14 mouse cellular contexts compared by ENCODE assay signal in the genomic region with DNA sequence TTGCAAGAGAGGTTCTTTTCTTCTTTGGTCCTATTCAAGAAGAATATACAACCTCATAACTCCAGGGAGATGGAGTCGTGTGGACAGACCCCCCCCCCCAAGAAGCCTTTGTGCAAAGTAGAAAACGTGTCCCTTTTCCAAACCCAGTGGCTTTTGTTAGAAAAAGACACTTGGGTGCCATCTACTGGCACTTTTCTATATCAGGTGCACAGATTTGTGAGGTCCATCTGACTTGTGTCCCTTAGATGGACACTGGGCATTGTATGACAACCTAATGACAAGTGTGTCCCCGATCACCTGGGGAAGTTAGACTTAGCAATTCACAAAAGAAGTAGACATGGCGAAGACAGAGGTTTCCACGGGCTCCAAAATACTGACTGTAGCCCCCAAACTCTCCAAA.
DNase-seq lines count a peak whose midpoint lies in the region; ATAC-seq and TF ChIP-seq lines count a peak whose summit lies in the region.
"Had no signal": no experiment of that assay in that cellular context is flagged by ENCODE, and none has a peak within 500 bp of the region (broad histone marks: within the 10 kb centered on the region; RNA-seq: fewer than 3 reads in every experiment).

No protein-coding gene starts in this region.

- intact Hi-C loops in heart, adult 2 months (cut with DNase I) = no loop called here

- no peak for DNase-seq in heart, adult 2 months
- DNase-seq in limb, embryonic 11.5 days (ENCODE audit: low spot score) = peak; percentile 30
- no peak for DNase-seq in limb, embryonic 10.5 days (ENCODE audit: low spot score)
- peak; percentile 32 for DNase-seq in brain, embryonic 14.5 days (ENCODE audit: low read depth)
- peak; percentile 5 for DNase-seq in embryo, embryonic 11.5 days (ENCODE audit: low read depth, low spot score)
- DNase-seq in lung, adult 2 months = no peak
- DNase-seq: adrenal gland, adult 8-10 months; liver; thymus, postnatal 14 days had no signal

- peaks cover 5% of the 10 kb centered on the region for H3K9me3 ChIP-seq in heart, embryonic 12.5 days (replicated peaks)
- H3K9me3 ChIP-seq in limb, embryonic 11.5 days (ENCODE audit: control insufficient read depth, low read length) = no peaks in the 10 kb centered on the region
- H3K9me3 ChIP-seq in limb, embryonic 10.5 days (replicated peaks) = no peaks in the 10 kb centered on the region
- no peaks in the 10 kb centered on the region; the same call in 1 of the 2 replicates for H3K9me3 ChIP-seq in midbrain, embryonic 16.5 days (replicated peaks; ENCODE audit: control insufficient read depth, low read length, poor library complexity, severe bottlenecking)
- H3K9me3 ChIP-seq: hindbrain, embryonic 15.5 days; neural tube, embryonic 13.5 days had no signal

- TF ChIP-seq POLR2A in heart, adult 2 months (IDR thresholded peaks at IDR 0.05; ENCODE audit: insufficient read depth, low read depth, low read length) = no peak
- TF ChIP-seq POLR2A in brain, embryonic 14.5 days (IDR thresholded peaks at IDR 0.05; ENCODE audit: borderline replicate concordance, extremely low read depth, insufficient read depth, insufficient read length, poor library complexity, severe bottlenecking) = no peak
- no peak for TF ChIP-seq POLR2A in lung, adult 2 months (IDR thresholded peaks at IDR 0.05; ENCODE audit: borderline replicate concordance, extremely low read depth, low read depth, low read length)

- peak; percentile 48 for TF ChIP-seq CTCF in heart, adult 2 months (IDR thresholded peaks at IDR 0.05)
- peak; percentile 32; the same call in 1 of the 2 replicates for TF ChIP-seq CTCF in brain, embryonic 14.5 days (IDR thresholded peaks at IDR 0.05; ENCODE audit: borderline replicate concordance, extremely low read depth, insufficient read depth, insufficient read length)
- TF ChIP-seq CTCF in lung, adult 2 months (IDR thresholded peaks at IDR 0.05; ENCODE audit: insufficient read depth, low read length) = no peak

- H3K4me1 ChIP-seq in heart, adult 2 months (ENCODE audit: control insufficient read depth, insufficient read depth, low read length) = no peaks in the 10 kb centered on the region
- H3K4me1 ChIP-seq in heart, embryonic 12.5 days (replicated peaks) = no peaks in the 10 kb centered on the region
- no peaks in the 10 kb centered on the region for H3K4me1 ChIP-seq in limb, embryonic 11.5 days (ENCODE audit: control insufficient read depth, insufficient read depth, low read length)
- H3K4me1 ChIP-seq in limb, embryonic 10.5 days = no peaks in the 10 kb centered on the region
- no peaks in the 10 kb centered on the region for H3K4me1 ChIP-seq in lung, adult 2 months (ENCODE audit: control insufficient read depth, insufficient read depth, low read length)
- H3K4me1 ChIP-seq in midbrain, embryonic 16.5 days (ENCODE audit: control insufficient read depth, insufficient read depth, low read length) = no peaks in the 10 kb centered on the region
- H3K4me1 ChIP-seq: hindbrain, embryonic 15.5 days; megakaryocyte, embryonic 14.5 days; neural tube, embryonic 13.5 days had no signal

- TF ChIP-seq EP300 in heart, adult 2 months (IDR thresholded peaks at IDR 0.05; ENCODE audit: insufficient read depth, low read depth, low read length) = no peak

- 57% methylated on average over 5 of the region's 5 CpGs for WGBS in heart, adult 2 months
- WGBS in heart, embryonic 12.5 days = 60% methylated on average over 5 of the region's 5 CpGs
- 66% methylated on average over 5 of the region's 5 CpGs for WGBS in limb, embryonic 11.5 days
- 74% methylated on average over 5 of the region's 5 CpGs for WGBS in limb, embryonic 10.5 days
- WGBS in lung, adult 2 months = 59% methylated on average over 5 of the region's 5 CpGs
- 61% methylated on average over 5 of the region's 5 CpGs for WGBS in midbrain, embryonic 16.5 days

- no peaks in the 10 kb centered on the region for H3K79me2 ChIP-seq in heart, adult 2 months (replicated peaks; ENCODE audit: control insufficient read depth, insufficient read depth, low read length)

- no peak overlapping the region for H3K9ac ChIP-seq in heart, adult 2 months (ENCODE audit: low read depth, low read length)
- H3K9ac ChIP-seq in heart, embryonic 12.5 days = no peak overlapping the region
- no peak overlapping the region for H3K9ac ChIP-seq in limb, embryonic 11.5 days (ENCODE audit: low read length)
- no peak overlapping the region for H3K9ac ChIP-seq in midbrain, embryonic 16.5 days (ENCODE audit: low read depth, low read length)
- H3K9ac ChIP-seq: hindbrain, embryonic 15.5 days; neural tube, embryonic 13.5 days had no signal

- H3K4me3 ChIP-seq in heart, adult 2 months = no peak overlapping the region
- no peak overlapping the region for H3K4me3 ChIP-seq in heart, embryonic 12.5 days
- no peak overlapping the region for H3K4me3 ChIP-seq in limb, embryonic 11.5 days (ENCODE audit: low read depth, low read length)
- H3K4me3 ChIP-seq in limb, embryonic 10.5 days = no peak overlapping the region
- no peak overlapping the region for H3K4me3 ChIP-seq in lung, adult 2 months (replicated peaks; ENCODE audit: extremely low read depth, low read depth, low read length)
- H3K4me3 ChIP-seq in midbrain, embryonic 16.5 days (ENCODE audit: low read depth, low read length) = no peak overlapping the region
- H3K4me3 ChIP-seq: hindbrain, embryonic 15.5 days; megakaryocyte, embryonic 14.5 days; neural tube, embryonic 13.5 days had no signal

- H3K27ac ChIP-seq in heart, adult 2 months = no peak overlapping the region
- no peak overlapping the region for H3K27ac ChIP-seq in heart, embryonic 12.5 days (ENCODE audit: poor library complexity, severe bottlenecking)
- H3K27ac ChIP-seq in limb, embryonic 11.5 days (replicated peaks; ENCODE audit: low read depth, low read length) = no peak overlapping the region
- H3K27ac ChIP-seq in limb, embryonic 10.5 days = no peak overlapping the region
- no peak overlapping the region for H3K27ac ChIP-seq in midbrain, embryonic 16.5 days (ENCODE audit: low read length)
- H3K27ac ChIP-seq: hindbrain, embryonic 15.5 days; neural tube, embryonic 13.5 days had no signal

- H3K27me3 ChIP-seq in heart, adult 2 months (ENCODE audit: control insufficient read depth, insufficient read depth, low read length) = no peaks in the 10 kb centered on the region
- H3K27me3 ChIP-seq in heart, embryonic 12.5 days (replicated peaks) = no peaks in the 10 kb centered on the region
- no peaks in the 10 kb centered on the region for H3K27me3 ChIP-seq in limb, embryonic 11.5 days (ENCODE audit: control insufficient read depth, insufficient read depth, low read length)
- H3K27me3 ChIP-seq in limb, embryonic 10.5 days (ENCODE audit: low read depth, poor library complexity, severe bottlenecking) = no peaks in the 10 kb centered on the region
- H3K27me3 ChIP-seq in midbrain, embryonic 16.5 days (ENCODE audit: control insufficient read depth, insufficient read depth, low read depth, low read length) = no peaks in the 10 kb centered on the region
- H3K27me3 ChIP-seq: hindbrain, embryonic 15.5 days; megakaryocyte, embryonic 14.5 days; neural tube, embryonic 13.5 days had no signal

- no peak for ATAC-seq in heart, embryonic 12.5 days (ENCODE audit: insufficient number of reproducible peaks, low FRiP score)
- ATAC-seq in limb, embryonic 11.5 days (ENCODE audit: insufficient number of reproducible peaks, low FRiP score, low TSS enrichment, low read depth) = no peak
- no peak for ATAC-seq in midbrain, embryonic 16.5 days

- H3K36me3 ChIP-seq in heart, adult 2 months (ENCODE audit: control insufficient read depth, insufficient read depth, low read length) = no peaks in the 10 kb centered on the region
- no peaks in the 10 kb centered on the region for H3K36me3 ChIP-seq in heart, embryonic 12.5 days
- no peaks in the 10 kb centered on the region for H3K36me3 ChIP-seq in limb, embryonic 11.5 days (ENCODE audit: control insufficient read depth, insufficient read depth, low read length)
- no peaks in the 10 kb centered on the region for H3K36me3 ChIP-seq in limb, embryonic 10.5 days
- no peaks in the 10 kb centered on the region for H3K36me3 ChIP-seq in midbrain, embryonic 16.5 days (ENCODE audit: control insufficient read depth, insufficient read depth, low read length)
- H3K36me3 ChIP-seq: hindbrain, embryonic 15.5 days; neural tube, embryonic 13.5 days had no signal

- no peak overlapping the region for H3K4me2 ChIP-seq in heart, embryonic 12.5 days
- no peak overlapping the region for H3K4me2 ChIP-seq in limb, embryonic 11.5 days (ENCODE audit: low read depth, severe bottlenecking)
- no peak overlapping the region for H3K4me2 ChIP-seq in midbrain, embryonic 16.5 days (ENCODE audit: low read length)
- H3K4me2 ChIP-seq: hindbrain, embryonic 15.5 days; neural tube, embryonic 13.5 days had no signal

Comparison
In these comparisons a context has a peak if more than half of its experiments do, and no peak if none do; other contexts are left out.
1. DNase-seq: peak in limb, embryonic 11.5 days (single experiment), brain, embryonic 14.5 days (single experiment) and embryo, embryonic 11.5 days (single experiment); none in heart, adult 2 months (0 of 2), limb, embryonic 10.5 days (single experiment) and lung, adult 2 months (single experiment).